Mouse (Mus musculus): ENCODE results near the gene Rnf144a. TPM values are rescaled to one million over a fixed set of nuclear protein-coding genes. Genes with fewer than 3 reads are reported as not detected.

The Rnf144a gene
- total RNA-seq, 2 experiments from 2014 or later = 35.8 to 36.3 TPM

DNA sequence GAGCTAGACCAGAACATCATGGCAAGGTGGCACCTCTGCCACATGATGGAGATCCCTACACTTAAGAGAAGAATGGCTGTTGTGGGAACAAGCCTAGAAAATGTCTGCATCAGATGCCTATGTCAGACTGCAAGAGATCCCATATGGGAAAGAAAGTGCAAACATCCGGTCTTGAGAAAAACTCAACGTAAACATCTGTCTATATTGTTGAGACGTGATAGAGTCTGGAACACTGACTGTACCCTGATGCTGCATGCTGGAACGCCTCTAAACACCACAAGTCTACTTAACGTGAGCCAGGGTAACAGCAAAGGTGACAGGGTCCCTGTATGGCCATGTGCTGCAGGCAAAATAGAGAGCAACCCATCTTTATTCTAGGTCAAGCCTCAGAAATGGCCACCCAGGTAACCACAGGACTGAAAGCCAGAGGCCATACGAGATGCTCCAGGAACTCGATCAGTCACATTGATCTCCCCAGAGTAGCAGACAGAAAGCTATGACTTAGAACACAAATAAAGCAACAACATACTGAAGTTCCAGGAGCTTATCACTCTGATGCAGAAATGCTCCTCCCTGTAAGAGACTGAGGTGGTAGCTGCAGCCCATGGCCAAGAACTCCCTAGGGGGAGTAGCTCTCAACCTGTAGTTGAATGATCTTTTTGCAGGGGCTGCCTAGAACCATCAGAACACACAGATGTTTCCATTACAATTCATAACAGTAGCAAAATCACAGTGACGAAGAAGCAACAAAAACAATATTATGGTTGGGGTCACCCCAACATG lies 38.3 kb downstream of the Rnf144a start:
- ATAC-seq (ENCODE audit: poor library complexity, severe bottlenecking) = no peak

DNA sequence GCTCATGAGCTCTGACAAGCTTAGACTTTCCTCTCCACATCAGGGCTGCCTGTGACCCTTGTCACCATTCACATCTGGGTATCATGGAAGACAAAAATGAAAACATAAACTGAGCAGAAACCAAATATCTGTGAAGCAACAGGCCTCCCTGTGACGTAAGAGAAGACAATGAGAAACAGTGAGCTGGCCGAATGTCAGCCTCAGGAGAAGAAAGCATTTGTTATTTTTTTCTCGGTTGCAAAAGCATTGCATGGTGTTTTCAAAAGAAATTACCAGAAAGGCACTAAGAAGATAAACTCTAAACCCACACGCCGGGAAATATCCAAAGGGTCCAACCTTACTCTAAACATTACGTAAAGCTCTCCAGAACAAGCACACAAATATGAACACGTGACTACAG lies 41.3 kb downstream of the Rnf144a start:
- no peak for ATAC-seq (ENCODE audit: poor library complexity, severe bottlenecking)

DNA sequence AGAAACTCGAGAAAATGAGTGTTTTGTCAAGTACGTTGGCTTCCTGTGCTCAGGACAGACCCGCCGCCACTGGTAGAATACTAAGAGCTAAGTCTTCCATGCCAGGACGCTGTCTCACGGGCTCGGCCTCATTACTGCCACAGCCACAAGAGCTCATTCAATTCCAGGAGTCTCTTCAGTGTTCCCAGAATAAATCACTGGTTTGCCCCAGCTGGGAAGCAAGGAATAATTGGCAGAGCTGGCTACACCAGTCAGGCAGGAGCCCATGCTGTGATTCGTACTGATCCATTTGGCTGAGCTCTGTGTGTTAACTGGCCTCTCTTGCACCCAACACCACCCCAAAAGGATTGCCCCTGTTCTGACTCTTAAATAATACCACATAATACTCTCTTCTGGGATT lies 45.0 kb downstream of the Rnf144a start:
- ATAC-seq (ENCODE audit: poor library complexity, severe bottlenecking) = no peak

DNA sequence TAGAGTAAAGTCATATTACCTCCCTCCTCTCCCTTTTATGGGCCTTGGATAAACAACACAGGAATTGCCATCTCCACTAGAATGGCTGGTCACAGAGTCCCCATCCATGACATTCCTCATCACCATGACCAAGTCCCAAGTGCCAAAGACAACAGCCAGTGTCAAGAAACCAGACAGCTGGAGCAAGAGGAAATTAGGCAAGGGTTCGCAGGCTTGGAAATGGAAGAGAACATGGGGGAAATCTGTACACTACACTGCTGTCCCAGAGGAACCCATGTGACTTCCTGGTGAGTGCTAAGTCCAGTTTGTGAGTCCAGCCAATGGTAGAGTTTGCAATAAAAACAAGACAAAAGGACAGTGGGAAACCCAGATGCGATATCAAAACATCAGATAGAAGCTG lies 47.7 kb downstream of the Rnf144a start:
- no peak for ATAC-seq (ENCODE audit: poor library complexity, severe bottlenecking)

DNA sequence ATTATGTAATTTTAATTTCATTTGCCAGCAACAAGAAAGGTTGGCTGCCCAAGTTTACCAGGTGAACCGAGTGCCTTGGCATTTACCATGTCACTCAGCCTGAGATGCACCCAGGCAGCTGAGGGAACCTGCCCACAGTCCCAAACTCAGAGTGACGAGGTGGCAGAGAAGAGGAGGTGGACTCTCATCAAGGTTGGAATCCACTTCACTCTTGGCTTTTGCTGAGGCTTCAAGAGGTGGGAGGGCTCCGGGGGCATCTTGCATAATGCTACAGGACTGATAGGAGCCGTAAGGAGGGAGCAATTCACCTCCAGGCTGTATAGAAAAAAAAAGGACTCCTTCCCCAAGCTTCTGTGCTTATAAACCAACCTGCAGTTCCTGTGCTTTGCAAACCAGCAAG lies 48.7 kb downstream of the Rnf144a start:
- ATAC-seq (ENCODE audit: poor library complexity, severe bottlenecking) = no peak

DNA sequence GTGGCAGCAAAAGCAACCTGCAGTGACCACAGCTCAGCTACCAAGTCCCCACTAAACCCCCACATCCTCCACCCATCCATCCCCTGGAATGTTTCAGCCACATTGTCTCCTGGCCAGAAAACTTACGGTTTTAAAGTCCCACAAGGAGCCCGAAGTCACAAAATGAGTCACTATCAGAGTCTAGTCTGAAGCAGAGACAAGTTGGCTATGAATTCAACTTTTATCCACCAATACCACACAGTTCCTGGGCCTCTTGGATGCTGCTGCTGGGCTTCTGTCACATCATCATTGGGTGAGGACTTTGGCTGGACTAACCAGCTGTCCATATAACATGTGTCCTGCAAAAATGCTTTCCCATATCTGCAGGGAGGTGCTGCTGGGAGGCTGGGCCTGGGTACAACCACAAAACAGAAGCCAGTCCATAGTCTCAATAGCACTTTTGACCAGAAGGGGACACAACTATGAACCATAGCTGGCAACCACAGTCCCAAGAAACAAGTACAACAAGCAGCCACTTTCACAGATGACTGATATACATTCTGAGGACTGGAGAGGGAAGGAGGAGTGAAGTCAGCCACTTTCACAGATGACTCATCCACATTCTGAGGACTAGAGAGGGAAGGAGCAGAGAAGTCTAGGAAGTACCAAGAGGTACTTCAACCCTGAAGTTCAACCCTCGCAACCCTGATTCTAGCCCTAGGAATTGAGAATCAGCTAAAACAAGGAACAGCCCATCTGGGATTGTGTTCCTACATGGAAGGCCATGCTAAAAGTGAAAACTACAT lies 49.3 kb downstream of the Rnf144a start:
- no peak for ATAC-seq (ENCODE audit: poor library complexity, severe bottlenecking)

DNA sequence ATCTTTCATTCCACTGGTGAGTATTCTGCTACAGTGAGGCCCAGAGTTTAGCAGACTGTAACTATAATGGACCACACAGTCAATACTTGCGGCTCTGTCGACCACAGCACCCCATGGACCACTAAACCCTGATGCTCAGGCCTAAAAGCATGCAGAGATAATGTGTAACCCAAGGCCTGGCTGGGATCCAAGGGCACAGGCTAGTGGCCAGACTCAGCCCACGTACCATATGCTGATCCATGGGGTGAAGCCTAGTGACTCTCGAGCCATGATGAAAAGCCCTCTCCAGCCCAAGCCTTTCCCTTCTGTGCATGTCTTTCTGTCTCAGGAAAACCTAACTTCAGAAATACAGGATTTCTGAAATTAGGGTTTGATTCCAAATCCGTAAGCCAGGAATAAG lies 50.2 kb downstream of the Rnf144a start:
- ATAC-seq (ENCODE audit: poor library complexity, severe bottlenecking) = no peak

DNA sequence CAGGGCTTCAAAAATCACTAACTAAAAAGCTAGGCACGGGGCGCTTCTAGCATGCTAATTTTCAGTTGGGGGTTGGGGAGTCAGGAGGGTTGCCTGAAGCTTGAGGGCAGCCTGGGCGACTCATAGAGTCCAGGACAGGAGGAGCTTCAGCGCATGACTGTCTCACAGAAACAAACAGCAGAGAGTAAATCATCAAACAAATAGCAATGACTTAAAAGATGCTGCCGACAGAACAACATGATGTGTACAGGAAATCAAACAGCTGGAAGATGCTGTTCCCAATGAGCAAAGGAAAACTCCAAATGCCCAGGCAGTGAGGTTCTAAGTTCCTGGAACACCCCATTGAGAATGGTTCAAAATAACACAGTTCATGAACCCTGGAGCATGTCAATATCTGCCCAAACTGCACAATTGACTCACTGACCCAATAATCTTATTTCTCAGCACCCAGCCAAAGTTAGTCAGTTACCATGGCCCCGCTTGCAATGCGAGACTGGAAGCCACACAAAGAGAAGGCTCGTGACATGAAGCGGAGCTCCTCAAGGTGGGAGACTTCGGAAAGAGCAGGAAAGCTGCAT lies 54.0 kb downstream of the Rnf144a start:
- no peak for ATAC-seq (ENCODE audit: poor library complexity, severe bottlenecking)

DNA sequence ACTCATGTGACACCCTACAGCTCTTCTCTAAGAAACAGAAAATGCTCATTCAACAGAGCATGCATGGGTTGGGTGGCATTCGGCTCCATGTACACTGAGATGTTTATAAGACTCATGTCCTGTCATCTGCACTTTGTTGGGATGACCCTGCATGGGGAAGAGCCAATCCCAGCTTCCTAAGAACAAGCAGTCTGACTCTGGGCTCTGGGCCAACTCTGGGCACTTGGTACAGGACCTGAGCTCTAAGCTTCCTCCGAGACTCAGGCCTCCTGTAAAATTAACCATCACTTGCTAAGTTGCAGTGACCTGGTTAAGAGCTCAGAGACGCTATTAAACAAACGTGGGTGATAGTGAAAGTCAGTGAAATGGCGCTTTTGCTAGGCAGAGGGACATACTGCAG lies 55.2 kb downstream of the Rnf144a start:
- no peak for ATAC-seq (ENCODE audit: poor library complexity, severe bottlenecking)

DNA sequence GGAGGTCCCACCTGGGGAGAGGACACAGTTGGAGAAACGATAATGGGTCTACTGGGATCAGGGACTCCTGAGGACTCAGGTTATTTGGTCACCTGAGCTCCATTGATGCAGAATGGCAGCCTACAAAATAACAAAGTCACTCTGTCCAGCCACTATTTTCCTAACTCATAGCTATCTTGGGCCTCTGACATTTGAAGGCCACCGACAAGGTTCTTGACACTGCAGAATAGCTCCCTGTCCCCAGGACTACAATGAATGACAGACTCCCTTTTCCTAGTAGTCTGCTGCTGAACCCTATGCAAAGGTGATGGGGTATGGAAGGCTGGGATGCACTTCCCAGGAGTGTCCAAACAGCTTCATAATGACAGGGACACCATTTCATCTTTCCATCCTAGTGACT lies 55.8 kb downstream of the Rnf144a start:
- ATAC-seq (ENCODE audit: poor library complexity, severe bottlenecking) = no peak

DNA sequence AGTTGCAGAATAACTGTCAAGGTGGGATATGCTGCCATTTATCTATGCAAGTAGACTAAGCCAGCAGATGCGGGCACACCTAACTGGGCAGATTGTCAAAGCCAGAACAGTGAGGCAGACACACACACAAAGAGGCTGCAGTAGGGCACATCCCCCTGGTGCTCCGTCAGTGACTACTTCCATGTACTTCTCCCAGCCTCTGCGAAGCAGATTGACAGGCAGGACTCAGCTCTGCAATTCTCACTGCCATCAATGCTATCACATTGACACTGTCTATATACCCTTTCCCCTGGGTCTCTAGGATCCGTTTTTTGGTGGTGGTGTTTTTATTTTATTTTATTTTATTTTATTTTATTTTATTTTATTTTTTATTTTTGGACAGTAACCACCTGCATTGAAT lies 57.8 kb downstream of the Rnf144a start:
- ATAC-seq (ENCODE audit: poor library complexity, severe bottlenecking) = no peak

DNA sequence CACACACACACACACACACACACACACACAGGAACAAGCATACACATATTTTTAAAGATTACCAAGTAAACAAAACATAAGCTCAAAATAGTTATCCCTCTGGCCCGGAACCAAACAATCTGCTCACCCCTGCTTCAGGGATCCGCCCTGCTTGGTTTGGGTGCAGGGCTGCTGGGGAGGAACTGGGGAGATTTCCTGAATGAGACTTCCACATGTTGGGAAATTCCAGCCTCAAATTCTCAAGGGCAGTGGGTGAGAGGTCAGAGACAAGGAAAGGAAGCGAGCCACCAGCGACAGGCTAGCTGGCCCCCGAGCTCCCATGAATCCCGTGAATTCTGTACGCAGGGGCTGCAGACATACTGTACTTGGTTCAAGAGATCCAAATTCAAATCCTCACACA lies 58.9 kb downstream of the Rnf144a start:
- ATAC-seq (ENCODE audit: poor library complexity, severe bottlenecking) = no peak

DNA sequence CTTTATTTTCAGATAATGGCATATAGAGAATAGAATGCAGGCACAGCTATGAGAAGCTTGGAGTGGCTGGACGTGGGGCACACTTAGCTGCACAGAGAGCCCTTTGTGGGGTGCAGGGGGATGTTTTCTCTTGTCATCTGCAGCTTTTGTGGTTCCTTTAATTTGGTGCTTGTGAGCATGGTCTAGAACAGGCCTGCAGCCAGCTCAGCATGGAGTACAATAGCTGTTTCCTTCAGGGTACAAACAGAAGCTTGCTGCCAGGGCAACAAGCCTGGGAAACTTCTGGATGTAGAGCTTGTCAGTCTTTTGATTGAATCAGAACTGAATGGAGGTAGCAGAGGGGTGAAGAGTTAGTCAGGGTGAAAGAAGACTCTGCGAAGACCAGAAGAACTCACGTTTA lies 63.7 kb downstream of the Rnf144a start:
- ATAC-seq (ENCODE audit: poor library complexity, severe bottlenecking) = no peak

DNA sequence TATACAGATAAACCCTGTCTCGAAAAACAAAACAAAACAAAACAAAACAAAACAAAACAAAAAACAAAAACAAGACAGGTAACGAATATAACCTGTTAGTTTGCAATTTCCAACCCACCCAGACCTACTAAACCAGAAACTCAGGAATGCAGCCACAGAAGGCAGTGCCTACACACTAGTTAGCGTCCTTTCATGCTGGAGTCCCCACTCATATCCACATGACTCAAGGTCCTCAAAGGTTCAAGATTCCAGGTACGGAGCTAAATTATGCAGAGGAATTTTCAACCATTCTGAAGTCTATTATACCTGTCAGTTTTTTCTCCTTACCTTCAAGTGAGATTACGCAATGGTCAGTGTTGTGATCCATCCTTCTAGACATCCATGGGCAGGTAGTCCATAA lies 70.6 kb downstream of the Rnf144a start:
- ATAC-seq (ENCODE audit: poor library complexity, severe bottlenecking) = no peak

DNA sequence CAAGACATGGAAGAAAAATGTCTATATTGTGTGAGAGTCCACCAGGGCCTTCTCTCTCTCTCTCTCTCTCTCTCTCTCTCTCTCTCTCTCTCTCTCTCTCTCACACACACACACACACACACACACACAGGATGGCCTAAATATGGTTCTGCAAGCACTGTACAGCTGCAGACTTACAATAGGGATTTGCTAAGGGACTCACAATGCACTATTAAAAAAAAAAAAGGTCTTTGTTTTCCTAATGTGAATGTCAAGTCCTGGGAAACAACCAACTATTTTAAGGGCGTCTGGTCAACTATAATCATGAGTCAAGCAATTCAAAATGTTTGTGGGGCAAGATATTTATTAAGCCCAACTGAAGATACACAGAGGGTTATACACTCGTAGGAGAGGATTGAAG lies 71.9 kb downstream of the Rnf144a start:
- ATAC-seq (ENCODE audit: poor library complexity, severe bottlenecking) = no peak

DNA sequence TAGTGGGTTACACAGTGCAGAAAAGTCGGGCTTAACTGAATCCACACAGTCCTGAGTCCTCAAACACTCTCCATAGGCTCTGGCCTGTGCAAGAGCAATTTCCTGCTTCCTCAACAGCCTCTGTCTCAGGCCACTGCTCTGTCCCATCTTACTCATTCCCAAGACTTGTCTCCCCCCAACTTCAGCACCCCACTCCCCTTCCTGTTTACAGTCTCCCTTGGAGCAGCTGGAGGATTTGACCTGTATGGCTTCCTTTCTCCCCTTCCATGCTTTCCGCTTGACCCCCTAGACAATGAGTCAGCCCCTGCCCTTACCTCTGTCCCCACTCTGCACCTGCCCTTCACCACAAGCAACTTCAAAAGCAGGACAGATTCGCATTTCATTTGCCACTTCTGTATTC lies 72.4 kb downstream of the Rnf144a start:
- ATAC-seq (ENCODE audit: poor library complexity, severe bottlenecking) = no peak

DNA sequence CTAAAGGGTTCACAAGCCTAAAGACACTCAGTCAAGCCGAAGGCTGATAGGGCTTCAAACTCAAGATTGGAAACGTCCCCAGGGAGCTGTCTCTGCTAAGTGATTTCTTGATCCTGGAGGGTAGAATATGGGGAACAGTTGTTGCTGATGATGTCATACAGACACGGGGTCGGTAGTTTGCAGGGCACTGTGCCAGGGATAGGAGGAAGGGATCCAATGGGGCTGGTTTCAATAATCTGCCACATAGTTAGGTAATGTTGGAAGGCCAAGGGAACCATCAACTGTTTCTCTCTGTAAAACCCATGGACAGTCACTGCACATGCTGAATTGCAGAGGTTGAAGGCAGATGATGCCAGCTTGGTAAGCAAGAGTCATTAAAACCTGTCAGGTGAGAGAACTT lies 73.0 kb downstream of the Rnf144a start:
- ATAC-seq (ENCODE audit: poor library complexity, severe bottlenecking) = no peak

DNA sequence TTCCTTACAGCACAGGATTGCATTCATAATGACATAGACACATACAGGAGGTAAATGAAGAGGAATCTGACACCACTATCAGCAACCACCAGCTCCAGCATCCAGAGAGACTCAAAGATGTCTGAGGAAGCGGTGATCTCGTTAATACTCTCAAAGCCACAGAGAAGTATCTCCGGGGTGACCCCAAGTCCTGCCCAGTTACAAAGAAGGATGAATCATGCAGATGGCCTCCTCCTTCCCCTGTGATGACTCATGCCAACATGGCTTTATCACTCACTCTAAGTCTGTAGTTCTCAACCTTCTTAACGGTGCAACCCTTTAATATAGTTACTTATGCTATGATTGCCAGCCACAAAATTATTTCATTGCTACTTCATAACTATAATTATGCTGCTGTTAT lies 74.4 kb downstream of the Rnf144a start:
- ATAC-seq (ENCODE audit: poor library complexity, severe bottlenecking) = no peak

DNA sequence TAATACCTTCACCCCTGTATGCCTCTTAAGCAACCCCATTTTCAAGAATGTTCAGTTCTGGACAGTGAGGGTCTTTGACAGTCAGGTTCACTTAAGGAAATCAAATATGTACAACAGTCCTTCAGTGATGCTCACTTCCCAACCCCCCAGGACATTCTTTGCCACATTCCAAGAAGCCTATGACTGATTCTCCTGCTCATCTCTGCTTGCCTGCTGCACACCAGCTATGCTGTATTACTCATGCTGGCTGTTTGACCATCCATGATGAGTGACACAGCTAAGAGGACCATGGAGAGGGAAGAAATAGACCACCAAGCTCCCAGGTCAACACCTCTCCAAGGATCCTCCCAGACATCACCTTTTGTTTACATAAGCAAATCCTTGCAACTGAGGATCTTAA lies 75.2 kb downstream of the Rnf144a start:
- no peak for ATAC-seq (ENCODE audit: poor library complexity, severe bottlenecking)

DNA sequence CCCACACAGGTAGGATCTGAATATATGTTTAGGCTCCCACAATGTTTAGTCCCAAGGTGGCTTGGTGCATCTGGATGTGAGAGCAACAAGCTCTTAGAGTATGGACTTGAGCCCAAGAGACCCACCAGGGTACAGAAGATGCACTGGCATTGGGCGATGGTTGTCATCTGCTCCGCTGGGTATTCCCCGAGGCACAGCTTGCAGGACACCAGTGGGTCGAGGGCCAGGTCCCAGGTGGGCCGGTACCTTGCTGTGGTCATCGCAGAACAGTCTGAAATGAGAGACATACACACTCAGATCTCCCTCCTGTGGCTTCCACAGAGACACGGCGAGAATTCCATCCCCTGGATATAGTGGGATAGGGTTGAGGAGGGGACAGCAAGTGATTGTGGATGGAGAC lies 75.9 kb downstream of the Rnf144a start:
- no peak for ATAC-seq (ENCODE audit: poor library complexity, severe bottlenecking)

DNA sequence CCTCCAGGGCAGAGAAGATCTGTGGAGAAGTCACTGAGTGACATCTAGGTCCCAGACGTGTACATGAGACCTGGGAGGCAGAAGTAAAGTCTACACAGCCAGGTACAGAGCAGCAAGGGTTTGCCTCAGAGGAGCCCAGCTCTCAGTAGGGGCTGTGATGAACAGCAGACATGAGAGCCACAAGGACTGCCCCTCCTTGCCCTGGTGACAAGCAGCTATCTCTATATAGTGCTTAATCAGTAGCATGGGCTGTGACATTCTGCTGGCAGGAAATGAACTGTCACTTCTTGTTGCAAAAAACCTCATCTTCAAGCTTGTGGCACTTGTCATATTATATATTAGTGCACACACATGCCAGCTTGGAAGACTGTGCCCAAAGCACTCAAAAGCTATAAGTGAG lies 81.4 kb downstream of the Rnf144a start:
- ATAC-seq (ENCODE audit: poor library complexity, severe bottlenecking) = no peak

DNA sequence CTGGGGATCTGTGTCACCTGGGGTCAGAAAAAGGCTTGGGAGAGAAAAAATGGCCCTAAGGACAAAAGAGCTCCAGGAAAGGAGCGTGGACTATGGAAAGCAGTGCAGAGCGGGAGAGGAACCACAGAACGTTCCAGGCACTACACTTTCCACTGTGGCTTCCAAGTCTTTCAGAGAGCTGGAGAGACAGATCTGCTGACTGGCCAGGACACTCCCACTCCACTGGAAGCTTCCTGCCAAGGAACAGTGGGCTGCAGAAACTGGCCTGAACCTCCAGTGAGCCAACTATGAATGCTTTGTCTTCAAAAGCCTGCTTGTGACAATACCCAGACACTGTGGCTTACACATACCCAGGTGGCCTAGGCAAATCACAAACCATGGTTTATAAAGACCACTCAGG lies 84.0 kb downstream of the Rnf144a start:
- no peak for ATAC-seq (ENCODE audit: poor library complexity, severe bottlenecking)
